Mouse (Mus musculus) right cerebral cortex, adult 18-20 months (tissue): ENCODE measurements at regions not wholly inside any gene's neighbourhood (a gene's known extent, or its start where the extent isn't known, plus 50 kb on each side); places are given as distances from the start of the nearest gene placed in this dataset.

Experiments
- DNase-seq: peaks from one replicate; pipeline ENCODE4 v3.0.0; 2022; ENCODE audit warnings: mixed read lengths

DNA sequence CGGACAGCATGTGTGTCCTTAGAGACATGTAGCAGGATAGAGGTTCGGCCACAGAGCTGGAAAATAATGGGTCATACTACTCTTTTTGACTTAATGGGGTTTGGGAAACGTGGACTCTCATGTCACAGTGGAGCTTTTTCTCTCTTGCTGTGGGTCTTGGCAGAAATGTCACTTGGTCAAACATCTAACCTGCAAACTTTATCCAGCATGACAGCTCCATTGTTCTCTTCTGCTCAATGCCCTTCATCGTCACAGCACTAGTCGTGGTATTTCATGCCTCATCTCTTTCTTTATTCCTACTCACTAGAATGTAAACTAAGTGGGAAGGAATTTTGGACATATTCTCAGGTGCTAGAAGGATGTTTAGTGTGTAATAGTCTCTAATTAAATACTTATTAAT is 171.9 kb upstream of the Steap4 start:
- no peak for DNase-seq

GRCm38 (mm10) chr5:7789126-7789525 is 171.1 kb upstream of the Steap4 start:
- DNase-seq: no peak

- no peak for DNase-seq
Measured at GRCm38 (mm10) chr5:7820592-7820991, 139.7 kb upstream of the Steap4 start.

DNA sequence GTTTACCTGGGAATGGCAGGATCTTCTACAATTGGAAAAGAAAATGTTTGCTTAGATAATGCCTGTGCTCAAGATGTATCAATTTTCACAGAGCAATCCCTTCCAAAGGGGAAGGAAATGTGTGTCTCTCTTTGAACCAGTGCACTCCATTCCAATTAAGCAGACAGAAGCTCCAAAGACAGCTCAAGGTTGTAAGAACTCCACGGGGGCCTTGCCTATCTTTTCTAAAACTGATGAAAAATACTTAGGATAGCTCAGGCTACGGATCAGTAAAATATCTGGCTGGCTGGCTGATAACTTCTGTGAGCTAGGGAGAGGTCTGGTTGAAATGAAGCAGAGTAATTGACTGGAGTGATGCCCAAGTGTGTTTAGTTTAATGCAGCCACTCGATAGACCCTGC is 138.6 kb upstream of the Steap4 start:
- no peak for DNase-seq

- DNase-seq: no peak
Measured at GRCm38 (mm10) chr5:7829618-7830017, 130.6 kb upstream of the Steap4 start.

- no peak for DNase-seq
Measured at GRCm38 (mm10) chr5:7833812-7834211, 126.4 kb upstream of the Steap4 start.

GRCm38 (mm10) chr5:7863047-7863446 is 97.2 kb upstream of the Steap4 start:
- DNase-seq: no peak

DNA sequence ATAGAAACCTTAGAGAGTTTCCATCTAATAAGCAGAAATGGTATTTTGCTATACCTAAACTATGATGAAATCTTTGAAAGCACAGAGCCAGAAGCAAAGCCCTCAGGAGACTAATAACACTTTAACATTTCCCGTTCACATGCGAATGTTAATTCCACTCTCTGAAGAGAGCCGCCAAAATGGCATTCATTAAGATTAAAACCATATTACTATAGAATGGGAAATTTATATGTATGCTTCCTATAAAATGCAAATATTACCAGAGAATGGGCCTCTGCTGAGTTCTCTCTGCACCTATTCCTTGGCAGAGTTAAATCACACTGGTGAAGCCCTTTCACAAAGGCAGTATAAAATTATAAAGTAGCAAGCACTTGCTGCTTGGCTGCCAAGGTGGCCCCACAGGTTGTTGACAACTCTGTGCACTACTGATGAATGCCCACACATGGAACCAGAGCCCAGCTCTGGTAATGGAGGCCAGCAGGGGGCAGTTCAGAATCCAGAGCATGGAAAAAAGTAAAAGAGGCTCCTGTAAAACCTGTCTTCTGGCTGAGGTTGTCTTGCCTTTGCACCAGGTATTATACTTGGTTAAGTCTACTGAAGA is 94.1 kb upstream of the Steap4 start:
- DNase-seq: no peak

GRCm38 (mm10) chr5:7899537-7899936 is 60.7 kb upstream of the Steap4 start:
- DNase-seq: peak; percentile 19
